Mouse (Mus musculus): Measurements from ENCODE around the gene Wdsub1. TPM values are rescaled to one million over a fixed set of nuclear protein-coding genes. Genes with fewer than 3 reads are reported as not detected.
A peak's percentile ranks its signal among the peaks of the same experiment; 100 is the strongest.
"Not testable (repeated sequence)": the region's sequence is repeated elsewhere in the genome, so short reads cannot be mapped to it uniquely, and the experiment has no call there.

The Wdsub1 gene
- 1 to 10 TPM; 4.7 to 6.4 (median 6.3) TPM for polyA plus RNA-seq (2017; shearing (Covaris generic))

DNA sequence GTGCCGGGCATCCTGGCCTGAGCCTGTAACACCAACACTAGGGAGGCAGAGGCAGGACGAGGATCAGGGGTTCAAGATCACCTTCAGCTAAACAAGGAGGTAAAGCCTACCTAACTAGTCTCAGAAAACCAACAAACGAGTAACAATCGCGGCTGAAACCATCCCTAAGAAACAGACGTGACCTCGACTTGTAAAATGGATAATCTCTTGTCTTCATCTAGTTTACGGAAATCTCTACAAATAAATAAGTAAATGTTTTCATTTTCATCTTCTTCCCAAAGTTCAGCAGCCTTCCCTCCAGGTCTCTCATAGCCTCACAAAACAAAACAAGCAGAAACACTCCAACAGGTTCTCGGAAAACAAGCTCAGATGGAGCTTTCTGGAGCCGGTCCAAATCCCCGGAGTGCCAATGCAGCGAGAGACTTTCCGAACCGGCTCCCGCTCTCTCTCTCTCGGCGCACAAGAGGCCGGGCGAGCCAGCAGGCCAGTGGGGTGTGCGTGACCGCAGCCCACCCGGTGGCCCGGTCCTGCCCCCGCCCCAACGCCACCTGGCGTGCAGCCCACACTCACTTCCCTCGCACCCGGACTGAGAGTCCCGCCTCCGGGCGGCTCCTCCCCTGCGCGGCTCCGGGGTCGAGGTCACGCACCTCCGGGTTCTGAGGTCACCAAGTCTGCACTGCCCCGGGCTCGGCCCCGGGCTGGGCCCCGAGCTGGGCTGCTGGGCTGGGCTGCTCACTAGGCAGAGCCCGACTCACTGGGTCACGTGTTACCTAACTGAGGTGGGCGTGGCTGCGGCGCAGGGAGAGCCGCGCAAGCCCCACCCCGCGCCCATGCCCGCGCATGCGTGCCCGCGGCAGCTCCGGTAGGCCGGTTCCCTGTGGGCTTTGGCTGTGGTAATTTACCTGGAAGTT, at the start of gene Wdsub1:
TSS of gene Wdsub1 (minus strand) at position 761 of the 911 bp plus-strand sequence.
- peak; percentile 95 for ATAC-seq

DNA sequence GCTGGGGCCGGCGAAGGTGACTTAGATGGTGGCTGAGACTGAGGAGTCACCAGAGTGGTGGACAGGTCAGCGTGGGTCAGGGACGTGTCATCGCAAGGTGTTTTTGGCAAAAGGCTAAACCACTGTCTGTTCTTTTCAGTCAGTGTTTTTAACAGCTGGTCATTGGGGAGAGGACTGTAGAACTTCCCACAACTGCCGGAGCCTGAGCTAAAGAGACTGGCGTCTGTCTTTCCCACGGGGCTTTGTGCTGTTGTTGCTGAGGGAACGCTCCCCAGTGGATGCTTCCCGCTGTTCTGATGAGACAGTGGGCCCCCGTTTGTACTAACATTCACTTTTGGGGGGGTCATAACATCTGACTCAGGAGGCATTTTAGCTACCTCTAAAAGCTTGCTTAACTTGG, 31.2 kb upstream of the Wdsub1 start:
- no peak for ATAC-seq

DNA sequence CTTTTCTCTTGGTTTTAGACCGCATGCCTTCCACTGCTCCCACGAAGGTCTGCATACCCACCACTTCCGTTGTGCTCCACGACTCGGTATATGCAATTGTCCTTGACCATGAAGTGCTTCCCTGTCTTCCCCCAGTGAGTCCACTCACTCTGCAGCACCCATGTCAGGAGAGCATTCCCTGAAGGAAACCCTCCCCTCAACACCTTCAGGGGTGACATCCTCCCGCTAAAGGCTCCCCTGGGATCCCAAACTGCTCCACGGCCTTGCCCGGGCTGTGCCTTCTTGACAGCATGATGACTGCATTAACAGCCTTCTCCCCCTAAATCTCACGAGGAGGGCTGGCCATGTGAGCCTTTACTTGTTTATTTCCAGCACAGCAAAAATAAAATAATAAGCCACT, 25.7 kb upstream of the Wdsub1 start:
- no peak for ATAC-seq

DNA sequence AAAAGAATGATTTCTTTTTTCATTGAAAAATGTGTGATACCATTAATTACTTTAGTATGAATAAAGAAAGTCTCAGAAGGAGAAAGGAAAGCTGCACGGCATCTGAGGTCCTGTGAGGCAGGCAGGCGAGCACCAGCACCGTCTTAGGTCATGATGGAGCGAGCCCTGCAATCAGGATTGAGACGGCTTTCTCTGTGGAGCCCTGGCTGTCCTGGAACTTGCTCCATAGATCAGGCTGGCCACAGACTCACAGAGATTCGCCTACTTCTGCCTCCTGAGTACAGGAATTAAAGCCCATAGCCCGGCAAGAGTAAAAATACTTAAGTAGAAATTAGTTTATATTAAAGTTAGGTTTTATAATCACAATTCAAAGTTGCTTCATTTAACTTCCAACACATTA, 21.6 kb upstream of the Wdsub1 start:
- ATAC-seq, result no peak

DNA sequence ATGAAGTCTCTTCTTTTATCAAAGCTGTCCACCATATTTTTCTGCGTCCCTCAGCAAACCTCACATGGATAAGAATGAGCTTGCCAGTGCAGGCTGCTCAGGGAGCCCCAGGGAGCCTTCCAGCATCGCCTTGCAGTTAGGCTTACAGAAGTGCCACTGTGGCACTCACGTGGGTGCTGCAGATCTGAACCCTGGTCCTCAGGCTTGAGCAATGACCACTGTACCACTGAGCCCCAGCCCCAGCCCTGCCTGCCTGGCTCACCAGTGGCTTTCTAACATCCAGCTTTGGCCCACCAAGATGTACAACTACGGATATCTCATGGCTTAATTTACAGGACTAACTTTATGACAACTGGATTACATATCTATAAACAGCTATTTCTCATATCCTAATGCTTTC, 16.3 kb upstream of the Wdsub1 start:
- ATAC-seq, result no peak

DNA sequence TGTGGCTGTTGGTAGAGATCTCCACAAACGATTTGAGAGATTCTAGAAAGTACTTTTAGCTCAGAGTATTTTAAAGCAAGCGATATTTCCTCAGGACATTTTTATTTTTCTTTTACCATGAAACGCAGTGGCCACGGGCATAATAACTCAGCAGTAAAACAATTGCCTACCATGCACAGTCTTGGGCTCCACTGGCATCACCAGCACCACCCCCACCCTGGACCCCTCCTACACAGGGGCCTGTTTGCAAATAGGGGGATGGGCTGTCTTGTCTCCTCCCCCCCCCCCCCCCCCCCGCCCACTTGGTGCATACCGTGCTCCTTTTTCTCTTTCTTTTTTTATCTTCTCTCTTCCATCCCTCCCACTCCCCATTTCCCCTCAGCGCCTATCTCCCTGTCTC, 15.7 kb upstream of the Wdsub1 start:
- no peak for ATAC-seq

DNA sequence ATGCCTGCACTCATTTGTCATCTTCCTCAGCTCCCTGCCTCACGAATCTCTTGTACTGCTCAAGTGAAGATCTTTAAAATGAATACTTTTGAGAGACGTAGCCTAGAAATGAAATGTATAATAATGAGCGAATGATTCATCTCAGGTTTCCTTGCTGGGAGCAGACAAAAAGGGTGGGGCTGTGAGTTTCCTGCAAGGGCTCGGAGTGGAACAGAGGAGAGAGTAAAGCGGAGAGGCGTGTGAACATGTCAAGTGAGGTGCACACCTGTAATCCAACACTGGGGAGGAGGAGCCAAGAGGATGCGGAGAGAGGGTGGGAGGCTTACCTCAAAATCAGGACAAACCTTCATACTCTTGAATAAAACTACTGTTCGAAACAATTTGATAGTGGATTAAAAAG, 14.4 kb upstream of the Wdsub1 start:
- ATAC-seq, result no peak

DNA sequence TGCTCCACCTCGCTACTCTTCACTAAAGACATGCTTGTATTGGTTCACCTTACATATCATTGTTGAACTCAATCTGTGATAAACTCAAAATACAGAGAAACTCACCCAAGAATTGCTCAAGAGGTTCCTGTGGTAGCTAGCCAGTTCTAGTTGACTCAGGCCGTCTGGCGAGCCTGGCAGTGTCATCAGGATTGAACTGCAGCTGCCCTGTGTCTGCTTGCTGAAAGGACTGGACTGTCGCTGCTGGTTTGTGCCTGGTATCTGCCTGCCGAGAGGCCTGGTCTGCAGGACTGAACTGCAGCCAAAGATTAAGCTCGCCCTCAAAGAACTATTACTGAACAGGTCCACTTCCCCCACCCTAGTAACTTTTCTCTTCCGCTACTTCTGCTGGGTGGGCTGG, 14.0 kb upstream of the Wdsub1 start:
- ATAC-seq, result no peak

DNA sequence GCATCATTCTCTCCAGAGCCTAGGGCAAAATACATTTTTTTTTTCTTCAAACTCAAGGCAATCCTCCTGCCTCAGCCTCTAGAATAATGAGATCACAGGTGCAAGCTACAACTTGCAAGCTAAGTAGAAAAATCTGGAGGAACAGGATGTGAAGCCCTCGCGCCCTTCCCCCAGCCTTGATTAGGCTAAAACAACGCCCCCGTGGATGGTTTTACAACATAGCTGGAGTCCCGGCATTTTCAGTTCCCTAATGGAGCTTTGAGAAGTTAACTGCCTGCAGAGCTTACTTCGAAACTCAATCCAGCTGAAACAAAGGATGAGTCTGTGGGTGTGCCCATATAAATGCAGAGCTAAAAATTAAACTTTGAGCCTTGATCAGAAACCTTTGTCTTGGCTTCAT, 7.3 kb upstream of the Wdsub1 start:
- no peak for ATAC-seq

DNA sequence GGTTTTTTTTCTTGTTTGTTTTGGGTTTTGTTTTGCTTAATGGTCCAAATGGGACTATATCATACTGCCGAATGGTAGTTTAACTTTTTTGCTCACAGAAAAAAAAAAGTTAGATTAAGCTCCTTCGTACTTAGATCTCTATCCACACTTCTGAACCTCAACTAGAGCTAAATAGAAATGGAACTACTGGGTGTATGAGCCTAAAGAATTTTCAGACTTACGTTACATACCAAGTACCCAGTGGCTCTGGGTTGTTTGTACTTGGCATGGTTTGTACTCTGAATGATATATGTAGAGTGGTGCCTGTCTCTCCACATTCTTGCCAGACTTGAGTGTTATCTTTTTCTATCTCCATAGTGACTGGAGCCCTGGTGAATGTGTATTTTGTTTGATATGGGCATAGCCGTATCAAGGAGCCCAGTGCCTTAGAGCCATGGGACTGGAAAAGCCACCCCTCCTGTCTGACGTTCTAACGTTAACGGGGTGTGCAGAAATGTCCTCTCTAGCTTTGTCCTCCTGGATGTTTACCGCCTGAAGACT, 421 bp upstream of the Wdsub1 start:
- ATAC-seq, result peak; percentile 8

DNA sequence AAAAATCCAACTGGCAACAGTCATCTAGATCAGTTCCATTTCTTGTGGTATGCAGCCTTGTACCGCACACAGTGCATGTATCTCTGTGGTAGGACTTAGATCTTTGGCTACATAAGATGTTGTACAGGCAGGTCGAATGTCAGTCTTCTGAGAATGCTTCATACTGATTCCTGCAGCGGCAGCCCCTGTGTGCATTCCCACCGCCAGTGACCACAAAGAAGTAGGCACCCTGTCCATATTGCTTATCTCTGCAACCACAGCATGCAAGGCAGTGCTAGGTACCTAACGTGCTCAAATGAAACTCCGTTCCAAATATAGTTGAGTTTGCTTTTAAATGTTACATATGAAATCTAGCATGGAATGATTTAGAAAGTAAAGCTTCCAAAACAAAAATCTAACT, 987 bp downstream of the Wdsub1 start:
- ATAC-seq, result no peak

DNA sequence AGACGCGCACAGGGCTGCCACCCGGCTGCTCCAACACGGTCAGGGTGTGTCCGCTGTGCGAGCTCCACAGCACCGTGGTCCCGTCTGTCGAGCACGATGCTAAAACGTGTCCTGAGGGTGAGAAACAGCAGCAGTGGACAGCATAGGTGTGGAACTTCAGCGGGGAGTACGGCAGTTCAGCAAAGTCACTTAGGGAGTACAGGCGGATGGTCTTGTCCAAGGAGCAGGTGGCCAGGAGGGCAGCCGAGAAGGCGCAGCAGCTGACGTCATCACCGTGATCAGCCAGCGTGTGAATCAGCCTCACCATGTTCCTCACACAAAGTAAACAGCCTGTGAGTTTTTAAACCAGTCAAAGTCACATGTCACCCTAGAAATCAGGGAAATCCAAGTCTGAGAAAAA, 4.2 kb downstream of the Wdsub1 start:
- no peak for ATAC-seq

DNA sequence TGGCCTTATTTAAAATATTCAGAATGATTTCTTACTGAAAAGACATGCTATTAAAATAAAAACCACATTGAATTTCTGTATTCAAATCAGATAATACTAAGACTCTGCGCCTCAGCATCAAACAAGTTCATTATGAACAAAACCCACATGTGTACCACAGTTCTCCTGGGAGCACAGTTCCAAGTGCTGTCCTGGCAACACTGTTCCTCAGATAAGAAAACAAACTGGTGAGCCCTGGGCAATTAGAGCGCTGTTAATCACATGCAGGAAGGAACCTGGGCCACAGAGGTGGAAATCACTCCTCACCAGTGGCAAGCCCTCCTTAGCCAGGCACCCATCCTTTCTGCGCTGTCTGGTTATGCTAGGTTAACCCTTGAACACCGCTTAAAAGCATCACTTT, 5.1 kb downstream of the Wdsub1 start:
- ATAC-seq, result no peak

DNA sequence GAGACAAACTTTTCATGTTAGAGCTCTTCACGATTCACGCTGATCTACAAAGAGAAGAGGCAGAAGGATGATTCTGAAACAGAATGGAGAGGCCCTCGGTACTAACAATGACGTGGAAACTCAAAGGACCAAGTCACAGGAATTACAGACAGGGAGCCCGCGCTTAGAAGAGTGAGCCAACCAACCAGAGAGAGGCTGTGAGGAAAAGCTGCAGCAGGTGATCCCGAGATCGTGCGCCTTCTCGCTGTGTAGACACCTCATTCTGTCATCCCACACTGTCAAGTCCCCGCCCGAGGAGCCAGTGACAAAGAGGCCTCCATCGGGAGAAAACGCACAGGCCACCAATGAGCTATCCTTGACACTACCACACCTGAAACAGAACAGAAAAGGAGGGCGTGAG, 5.9 kb downstream of the Wdsub1 start:
- ATAC-seq, result no peak

DNA sequence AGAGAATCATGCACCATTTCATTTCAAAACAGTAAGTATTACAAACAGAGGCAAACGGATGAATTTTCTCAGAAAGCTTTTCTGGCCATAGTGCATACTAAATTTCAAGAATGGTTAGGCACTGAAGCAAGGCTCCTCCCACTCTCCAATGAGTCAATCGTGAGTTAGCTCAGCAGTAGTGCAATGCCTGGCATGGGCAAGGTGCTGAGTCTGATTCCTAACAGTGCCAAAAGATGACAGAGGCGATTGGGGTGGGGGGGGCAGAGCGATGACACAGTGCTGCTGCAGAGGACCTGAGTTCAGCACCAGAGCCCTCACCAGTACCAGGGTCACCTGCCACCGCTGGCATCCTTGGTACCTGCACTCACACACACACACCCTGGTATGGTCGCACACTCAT, 11.9 kb downstream of the Wdsub1 start:
- no peak for ATAC-seq

DNA sequence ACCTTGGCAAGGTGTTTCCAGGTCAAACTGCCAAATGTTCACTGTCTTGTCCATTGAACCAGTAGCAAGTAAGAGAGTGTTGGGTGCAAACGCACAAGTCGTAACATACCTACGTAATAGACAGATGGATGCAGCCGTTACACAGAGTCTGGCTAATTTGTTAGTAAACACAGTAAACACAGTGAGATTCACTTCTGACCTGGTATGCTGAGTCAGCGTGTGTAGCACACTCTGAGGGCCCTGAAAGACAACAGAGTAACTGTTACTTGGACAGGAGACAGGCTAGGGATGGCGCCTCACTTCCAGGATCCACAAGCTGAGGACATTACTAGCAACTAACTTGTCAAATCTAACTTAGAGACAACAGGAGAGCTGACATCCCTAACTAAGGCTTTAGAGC, 19.8 kb downstream of the Wdsub1 start:
- no peak for ATAC-seq

DNA sequence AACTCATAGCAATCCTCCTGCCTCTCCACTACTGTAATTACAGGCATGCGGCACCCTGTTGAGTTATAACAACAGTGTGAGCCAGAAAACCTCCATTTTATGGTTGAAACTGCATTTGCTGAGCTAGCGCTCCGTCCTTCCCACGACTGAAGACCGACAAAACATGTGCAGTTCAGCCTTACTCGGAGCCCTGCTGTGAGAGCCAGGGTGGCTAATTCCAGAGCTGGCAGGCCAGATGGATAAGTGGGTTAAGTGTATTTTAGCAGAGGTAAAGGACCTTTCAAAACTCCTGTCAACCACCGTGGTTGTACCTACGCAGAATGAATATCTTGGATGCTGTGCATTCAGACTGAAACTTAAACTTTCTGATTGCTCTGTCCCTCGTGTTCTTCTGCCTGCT, 28.0 kb downstream of the Wdsub1 start:
- no peak for ATAC-seq

DNA sequence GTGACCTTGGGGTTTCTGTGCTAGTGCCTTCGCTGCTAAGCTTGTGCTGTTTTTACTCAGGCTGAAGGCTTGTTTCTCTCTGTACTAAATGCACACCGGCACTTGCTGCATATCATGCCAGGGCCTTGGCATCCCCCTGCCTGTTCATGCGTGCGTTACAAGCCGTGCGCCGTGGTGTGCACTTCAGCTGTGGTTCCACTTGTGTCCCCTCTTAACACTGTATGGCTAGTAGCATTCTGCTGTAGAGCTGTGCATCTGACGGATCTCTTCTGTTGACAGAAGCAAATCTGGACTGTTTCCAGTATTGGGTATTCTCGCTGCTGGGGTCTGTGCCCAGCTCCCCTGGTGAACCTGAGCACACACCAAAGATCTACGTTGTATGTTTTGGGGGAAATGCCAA, 28.8 kb downstream of the Wdsub1 start:
- no peak for ATAC-seq

DNA sequence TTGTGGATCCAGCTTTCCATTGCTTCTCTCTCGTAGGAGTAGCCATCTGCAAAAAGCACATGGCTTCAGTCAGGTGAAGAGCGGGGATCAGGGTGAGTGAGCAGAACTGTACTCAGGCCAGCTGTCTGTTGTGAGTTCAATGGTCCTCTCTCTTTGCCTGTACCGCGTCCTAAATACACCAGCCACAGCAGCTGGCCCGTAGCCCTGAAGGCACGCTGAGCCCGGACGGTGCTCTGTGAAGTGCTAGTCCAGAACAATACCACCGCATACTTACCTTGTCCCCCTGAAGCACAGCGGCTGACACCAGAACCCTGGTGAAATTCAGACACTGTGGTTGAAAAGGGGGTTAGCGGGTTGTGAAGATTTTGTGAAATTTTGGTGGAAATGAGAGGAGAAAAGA, 29.5 kb downstream of the Wdsub1 start:
- no peak for ATAC-seq

DNA sequence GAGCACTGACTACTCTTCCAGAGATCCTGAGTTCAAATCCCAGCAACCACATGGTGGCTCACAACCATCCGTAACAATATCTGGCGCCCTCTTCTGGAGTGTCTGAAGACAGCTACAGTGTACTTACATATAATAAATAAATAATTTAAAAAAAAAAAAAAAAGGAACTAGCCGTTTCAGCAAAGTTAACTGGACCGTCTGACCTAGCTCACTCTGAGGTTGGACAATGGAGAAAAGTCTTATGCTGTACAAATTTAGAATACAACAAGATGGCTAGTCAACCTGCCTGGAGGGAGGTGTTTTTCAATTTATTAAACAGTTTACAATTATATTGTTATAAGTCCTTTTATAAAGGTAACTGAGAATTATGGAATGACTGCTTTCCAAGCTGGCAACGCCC, 30.5 kb downstream of the Wdsub1 start:
- ATAC-seq, result not testable (repeated sequence)

DNA sequence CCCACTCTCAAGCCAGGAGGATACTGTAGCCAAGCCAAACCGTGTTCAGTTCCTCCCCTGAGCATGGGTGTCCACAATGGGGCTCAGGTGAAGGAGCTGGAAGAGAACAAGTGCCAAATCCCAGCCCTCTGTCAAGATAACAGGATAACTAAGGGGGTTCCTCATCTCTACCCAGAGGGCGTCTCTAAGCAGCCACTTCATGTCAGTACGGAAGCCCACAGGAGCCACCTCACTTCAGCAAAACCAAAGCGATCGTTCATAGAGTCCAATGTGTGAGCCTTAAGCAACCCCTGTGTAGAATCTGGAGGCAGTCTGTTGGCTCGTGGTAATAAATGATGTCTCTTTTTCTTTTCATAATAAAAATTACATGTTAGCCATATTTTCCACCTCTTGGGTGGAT, 38.5 kb downstream of the Wdsub1 start:
- ATAC-seq, result no peak

DNA sequence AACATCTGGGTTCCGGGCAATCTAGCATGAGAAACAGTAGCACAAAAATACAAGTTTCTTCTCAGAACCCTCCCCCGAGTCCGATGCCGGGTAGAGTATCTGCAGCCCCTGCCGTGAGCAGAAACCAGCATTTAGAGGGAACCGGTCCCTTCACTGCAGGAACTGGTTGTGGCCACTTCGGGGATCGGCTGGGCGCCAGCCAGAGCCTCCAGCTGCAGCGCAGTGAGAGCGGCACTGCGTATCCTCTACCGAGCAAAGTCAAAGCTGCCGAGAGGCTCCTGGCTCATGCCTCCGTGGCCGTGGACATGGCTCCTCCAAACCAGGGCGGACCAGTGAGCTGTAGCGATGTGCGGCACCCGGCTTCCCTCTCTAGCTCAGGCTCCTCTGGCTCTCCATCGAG, 39.2 kb downstream of the Wdsub1 start:
- ATAC-seq, result no peak

DNA sequence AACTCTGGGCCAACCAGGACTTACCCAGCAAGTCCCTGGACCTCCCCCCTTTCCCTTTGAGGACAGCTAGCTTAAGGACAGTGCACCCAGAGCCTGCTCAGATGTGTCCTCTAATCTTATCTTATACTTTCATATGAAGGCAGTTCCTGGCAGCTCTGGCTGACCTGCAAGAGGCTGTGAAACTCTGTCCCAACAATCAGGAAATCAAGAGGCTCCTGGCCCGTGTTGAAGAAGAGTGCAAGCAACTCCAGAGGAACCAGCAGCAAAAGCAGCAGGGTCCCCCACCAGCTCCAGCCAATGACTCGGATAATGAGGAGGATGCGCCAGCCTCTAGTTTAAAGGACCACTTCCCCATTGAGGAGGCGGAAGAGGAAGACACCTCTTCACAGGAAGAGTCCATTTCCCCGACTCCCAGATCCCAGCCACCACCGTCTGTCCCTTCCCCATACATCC, 39.8 kb downstream of the Wdsub1 start:
- no peak for ATAC-seq

DNA sequence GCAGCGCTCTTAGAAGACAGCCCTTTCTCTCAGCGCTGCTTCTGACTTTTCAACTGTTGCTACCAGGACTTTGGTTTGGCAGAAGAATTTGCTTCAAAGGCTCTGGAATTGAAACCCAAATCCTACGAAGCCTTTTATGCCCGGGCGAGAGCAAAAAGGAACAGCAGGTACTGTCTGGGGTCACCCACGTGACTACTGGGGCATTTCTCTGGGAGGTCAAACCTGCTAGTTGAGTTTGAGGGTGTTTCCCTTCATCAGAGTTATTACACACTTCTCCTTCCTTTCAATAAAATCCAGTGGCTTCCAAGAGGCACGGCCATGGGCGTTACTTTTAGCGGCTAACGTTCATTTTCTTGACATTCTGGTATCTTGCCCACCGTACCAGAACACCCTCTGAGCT, 40.4 kb downstream of the Wdsub1 start:
- ATAC-seq, result no peak
